Mouse (Mus musculus): ENCODE measurements around the gene Itih4.
A peak's percentile ranks its signal among the peaks of the same experiment; 100 is the strongest.

Gene Itih4

GRCm38 (mm10) chr14:30886204-30886603, at the start of gene Itih4:
Gene Itih4, plus strand, starts transcription at chr14:30886476.
- no peak for DNase-seq (ENCODE audit: low read depth in 2 of 2, low spot score in 2 of 2)

DNA sequence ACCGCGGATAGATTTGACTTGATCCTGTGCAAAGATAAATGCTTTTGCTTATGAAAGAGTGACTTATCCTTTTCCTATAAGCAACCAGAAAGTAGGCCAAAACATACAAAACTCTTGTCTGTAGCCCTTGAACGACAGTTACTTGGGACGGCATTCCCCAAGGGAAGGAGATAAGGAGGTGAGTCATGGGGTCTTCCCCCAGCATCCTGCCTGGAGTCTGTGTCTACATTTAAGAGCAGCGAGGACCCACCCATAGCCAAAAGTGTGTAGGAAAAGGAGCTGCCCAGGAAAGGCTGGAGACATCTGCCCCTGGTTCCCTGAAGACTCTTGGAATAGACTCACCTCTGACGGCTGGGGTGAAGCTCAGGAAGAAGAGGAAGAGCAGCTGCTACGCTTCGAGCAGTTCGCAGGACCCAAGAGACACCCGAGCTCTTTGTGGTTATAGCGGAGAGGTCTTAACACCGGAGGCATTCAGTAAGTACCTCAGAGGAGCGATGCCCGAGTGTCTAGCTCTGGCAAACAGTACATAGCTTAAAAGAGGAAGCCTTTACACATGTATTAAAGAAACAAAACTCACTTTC, 48.8 kb upstream of the Itih4 start:
- DNase-seq (ENCODE audit: low read depth in 2 of 2, low spot score in 2 of 2), result no peak

GRCm38 (mm10) chr14:30843701-30844100, 42.6 kb upstream of the Itih4 start:
- no peak for DNase-seq (ENCODE audit: low read depth in 2 of 2, low spot score in 2 of 2)

DNA sequence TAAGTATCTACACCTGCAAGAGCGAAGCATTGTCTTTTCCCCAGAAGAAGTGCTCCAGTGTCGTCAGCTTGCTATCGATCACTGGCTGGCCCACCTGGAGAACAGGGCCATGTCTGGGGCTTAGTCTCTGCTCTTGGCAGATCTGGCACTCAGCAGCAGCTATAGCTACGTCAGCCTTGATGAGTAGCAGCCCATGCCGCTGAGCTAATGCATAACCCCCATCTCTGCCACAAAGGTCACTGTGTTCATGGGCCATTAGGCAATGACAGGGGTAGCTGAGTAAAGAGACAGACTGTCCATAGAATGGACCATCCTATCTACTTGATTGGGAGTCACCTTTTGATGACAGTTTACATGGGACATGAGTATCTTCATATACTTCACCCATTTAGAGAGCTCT, 35.8 kb upstream of the Itih4 start:
- DNase-seq (ENCODE audit: low read depth in 2 of 2, low spot score in 2 of 2), result no peak

DNA sequence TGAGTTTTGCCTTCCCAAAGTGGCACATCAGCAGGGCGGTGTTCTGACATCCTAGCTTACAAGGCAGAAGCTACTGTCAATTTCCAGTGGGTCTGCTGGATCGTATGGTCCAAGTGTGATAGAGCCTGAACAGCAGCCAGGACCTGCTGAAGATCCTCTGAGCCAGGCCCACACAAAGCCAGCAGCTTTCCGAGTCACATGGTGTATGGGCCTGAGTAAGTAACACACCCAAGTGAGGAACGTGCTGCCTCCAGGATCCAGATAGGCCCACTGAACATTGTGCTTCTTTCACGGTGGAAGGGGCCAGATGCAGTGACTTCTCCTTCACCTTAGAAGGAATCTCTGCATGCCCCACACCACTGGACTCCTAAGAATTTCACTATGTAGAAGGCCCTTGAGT, 34.0 kb upstream of the Itih4 start:
- DNase-seq (ENCODE audit: low read depth in 2 of 2, low spot score in 2 of 2), result no peak

DNA sequence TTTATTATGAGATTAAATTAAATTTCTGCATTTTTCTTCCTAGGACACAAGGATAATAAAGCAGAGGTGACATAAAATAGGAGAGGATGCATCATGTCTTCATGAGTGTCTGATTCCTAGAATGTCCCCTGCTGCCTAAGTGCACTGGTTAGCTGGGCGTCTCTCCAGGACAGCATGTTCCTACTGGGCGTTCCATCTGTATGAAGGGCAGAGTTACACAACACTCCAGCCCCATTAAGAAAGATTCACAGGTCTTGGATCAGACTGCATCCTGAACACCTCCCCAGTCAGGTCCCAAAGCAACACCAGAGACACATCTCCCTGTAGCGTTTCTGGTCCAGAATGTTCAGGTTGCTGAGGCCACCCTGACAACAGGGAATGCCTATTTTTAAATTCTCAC, 31.0 kb upstream of the Itih4 start:
- no peak for DNase-seq (ENCODE audit: low read depth in 2 of 2, low spot score in 2 of 2)

GRCm38 (mm10) chr14:30856885-30857507, 29.3 kb upstream of the Itih4 start:
- no peak for DNase-seq (ENCODE audit: low read depth in 2 of 2, low spot score in 2 of 2)

DNA sequence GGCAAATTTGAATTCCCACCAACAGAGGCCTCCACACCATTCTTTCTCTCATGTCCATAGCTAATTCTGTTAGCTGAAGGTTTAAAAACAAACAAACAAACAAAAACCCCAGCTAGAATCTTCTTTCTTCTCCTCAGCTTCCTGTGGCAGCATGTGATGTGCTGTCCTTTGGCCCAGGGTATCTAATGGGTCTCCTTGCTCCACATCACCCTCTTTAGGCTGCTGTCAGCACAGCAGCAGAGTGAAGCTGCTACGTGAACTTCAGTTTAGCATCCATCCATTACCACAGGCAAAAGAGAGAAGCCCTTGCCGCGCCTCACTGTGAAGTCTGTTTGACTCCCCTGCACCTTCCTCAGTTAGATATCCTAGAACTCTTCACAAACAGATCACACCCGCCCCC, 28.3 kb upstream of the Itih4 start:
- DNase-seq (ENCODE audit: low read depth in 2 of 2, low spot score in 2 of 2), result no peak

- DNase-seq (ENCODE audit: low read depth in 2 of 2, low spot score in 2 of 2), result no peak
Measured at GRCm38 (mm10) chr14:30861421-30862125, 24.7 kb upstream of the Itih4 start.

GRCm38 (mm10) chr14:30862368-30862767, 23.9 kb upstream of the Itih4 start:
- no peak for DNase-seq (ENCODE audit: low read depth in 2 of 2, low spot score in 2 of 2)

DNA sequence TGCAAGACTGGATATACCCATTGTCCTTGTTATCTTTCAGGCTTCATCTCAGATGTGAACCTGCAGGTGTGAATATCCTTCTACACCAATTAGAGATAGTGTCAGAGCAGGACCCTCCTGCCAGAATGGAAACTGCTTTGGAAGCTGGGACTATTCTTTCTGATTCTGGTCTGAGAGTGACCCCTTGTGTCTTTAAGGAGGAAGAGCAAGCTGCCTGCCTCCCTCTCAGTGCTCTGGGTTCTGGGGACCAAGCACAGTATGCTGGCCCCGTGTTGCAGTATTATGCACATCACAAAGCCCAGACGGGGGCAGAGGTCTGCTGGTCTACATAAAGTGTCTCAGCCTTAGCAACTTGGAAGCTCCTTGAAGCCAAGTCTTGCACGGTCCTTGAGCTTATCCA, 21.0 kb upstream of the Itih4 start:
- no peak for DNase-seq (ENCODE audit: low read depth in 2 of 2, low spot score in 2 of 2)

DNA sequence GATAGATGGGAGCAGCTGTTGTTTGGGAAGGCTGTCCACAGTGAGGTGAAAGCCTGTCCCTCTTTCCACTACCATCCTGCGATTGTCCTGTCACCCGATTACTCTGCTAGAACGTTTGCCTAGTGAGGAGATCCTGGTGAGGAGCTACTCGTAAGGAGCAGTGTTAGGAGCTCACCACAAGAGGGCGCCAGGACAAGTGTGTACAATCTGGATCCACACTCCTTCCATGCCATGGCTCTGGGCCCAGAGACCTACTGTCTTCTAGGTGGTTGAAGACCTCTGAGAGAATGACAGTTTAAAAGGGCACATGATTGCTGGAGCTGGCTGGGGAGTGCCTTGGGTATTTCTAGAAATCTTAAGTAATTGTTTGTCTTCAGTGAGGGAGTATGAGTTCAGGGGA, 19.2 kb upstream of the Itih4 start:
- DNase-seq (ENCODE audit: low read depth in 2 of 2, low spot score in 2 of 2), result peak; percentile 22 to 48

DNA sequence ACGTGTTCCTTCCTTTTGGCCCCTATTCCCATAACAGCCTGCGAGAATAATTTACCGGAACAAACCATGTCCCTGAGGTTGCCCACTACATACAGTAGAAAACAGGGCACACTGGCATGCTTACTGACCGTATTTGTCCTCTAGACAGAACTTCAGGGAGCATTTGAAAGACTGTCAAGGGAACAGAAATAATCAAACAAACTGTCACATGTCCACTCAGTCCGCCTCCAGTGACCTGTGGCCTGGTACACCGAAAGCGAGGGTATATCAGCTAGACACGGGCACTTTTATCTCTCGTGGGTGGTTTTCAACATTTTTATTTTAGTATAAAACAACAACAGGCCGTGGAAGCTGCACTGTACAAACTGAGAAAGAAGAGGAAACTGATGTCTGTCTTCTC, 17.4 kb upstream of the Itih4 start:
- DNase-seq (ENCODE audit: low read depth in 2 of 2, low spot score in 2 of 2), result no peak

DNA sequence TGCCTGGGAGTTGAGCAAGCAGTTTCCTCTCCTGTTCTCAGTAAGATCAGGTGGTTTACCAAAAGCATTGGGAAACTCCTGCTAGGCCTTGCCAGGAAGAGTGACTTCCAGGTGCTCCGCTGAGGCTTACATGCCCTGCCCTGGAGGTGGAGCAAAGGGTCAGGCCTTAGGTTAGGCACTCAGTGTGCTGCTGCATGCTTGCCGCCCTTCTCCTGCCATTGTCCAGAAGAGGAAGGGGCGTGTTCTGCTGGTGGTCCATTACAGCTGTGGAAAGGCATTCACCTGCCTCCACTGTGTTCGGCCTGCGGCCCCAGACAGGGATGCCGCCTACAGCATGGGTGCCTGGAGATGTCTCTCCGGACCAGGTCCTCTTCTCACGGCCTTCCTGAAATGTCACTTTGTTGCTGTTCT, 16.9 kb upstream of the Itih4 start:
- no peak for DNase-seq (ENCODE audit: low read depth in 2 of 2, low spot score in 2 of 2)

DNA sequence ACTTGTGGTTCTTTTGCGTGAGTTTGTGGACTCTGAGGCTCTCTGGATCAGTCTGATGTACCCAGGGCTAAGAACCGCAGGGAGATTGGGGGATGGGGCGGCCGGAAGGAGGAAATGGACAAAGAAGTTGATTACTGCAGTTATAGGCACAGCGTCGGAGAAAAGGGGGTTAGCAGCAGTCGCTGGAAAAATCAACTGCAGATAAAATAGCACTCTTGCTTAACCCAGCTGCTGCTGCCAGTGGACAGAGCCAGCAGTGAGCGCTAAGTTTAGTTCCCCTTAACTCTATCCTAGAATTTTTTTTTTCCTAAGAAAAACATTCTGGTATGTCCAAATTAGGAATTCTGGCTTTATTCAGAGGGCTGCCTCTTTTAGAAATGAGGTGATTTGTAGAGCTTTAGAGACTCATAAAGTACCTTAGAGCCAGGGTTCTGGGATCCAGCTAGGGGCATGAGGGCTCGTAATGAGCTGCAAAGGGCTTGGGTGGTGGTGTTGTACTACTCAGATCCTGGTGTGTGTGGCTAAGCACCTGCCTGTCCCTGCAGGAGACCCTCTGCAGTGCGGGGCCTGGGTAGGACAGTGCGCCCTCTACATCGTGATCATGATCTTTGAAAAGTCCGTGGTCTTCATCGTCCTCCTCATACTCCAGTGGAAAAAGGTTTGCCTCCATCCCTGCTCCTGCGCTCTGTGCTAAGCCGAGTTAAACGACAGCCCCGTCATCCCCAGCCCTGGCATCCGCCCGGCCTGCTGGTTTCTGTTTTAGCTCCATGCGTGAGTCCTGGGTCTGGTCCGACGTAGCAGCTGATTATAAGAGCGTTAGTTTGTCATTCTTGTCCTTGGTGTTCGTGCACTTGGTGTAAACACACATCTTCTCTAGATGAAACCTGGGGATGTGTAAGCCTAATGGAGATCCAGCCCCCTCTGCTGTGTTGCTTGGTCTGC, 15.8 kb upstream of the Itih4 start:
- no peak for DNase-seq (ENCODE audit: low read depth in 2 of 2, low spot score in 2 of 2)

- no peak for DNase-seq (ENCODE audit: low read depth in 2 of 2, low spot score in 2 of 2)
Measured at GRCm38 (mm10) chr14:30874095-30874700, 12.1 kb upstream of the Itih4 start.

GRCm38 (mm10) chr14:30875130-30875865, 11.0 kb upstream of the Itih4 start:
- no peak for DNase-seq (ENCODE audit: low read depth in 2 of 2, low spot score in 2 of 2)

DNA sequence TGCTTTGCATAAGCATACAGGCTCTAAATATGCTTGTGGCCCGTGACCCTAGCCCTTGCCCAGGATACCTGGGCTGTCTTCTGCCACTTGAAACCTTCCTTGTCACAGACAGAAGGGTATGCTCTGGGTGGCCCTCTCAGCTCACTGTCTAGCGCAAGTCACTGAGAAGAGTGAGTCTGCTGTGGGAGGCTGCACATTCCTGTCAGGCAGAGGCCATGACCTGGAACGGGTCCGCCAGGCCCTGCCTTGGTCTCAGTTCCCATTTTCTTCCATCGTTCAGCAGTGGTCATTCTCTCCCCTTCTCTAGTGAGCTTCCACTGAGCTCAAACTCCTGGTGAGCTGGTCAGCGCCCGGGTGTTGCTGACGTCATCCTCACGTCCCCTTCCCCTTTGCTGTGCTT, 10.3 kb upstream of the Itih4 start:
- DNase-seq (ENCODE audit: low read depth in 2 of 2, low spot score in 2 of 2), result no peak

- DNase-seq (ENCODE audit: low read depth in 2 of 2, low spot score in 2 of 2), result no peak
Measured at GRCm38 (mm10) chr14:30876451-30876850, 9.8 kb upstream of the Itih4 start.

DNA sequence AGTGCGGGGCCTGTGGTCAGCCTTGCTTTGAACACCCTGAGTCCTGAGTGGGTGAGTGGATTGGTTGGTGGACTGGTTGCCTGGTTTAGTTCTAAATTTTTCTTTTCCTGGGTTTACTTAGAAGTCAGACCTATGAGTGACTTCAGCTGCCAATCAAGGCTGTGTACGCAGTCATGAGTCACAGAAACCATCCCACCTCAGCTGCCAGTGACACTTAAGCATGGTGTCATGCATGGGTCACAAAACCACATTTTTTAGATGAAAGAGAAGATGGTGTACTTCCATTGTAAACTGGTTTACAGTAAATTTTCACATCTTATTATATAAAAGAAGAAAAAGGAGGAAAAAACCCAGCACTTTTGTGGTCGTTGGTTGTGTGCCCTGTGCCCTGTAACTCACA, 8.4 kb upstream of the Itih4 start:
- DNase-seq (ENCODE audit: low read depth in 2 of 2, low spot score in 2 of 2), result no peak
